Mouse (Mus musculus) ES-E14 (cell line): ENCODE measurements around the gene Ret.

Source experiments
- CHD2 ChIP-seq: IDR thresholded peaks from 2 replicates; pipeline ENCODE4 v1.6.1; 2014; ENCODE audit warnings: mild to moderate bottlenecking, low read depth, low read length, inconsistent platforms
- MAFK ChIP-seq: IDR thresholded peaks from 2 replicates; pipeline ENCODE4 v1.6.1; 2014; ENCODE audit warnings: mild to moderate bottlenecking, low read depth, low read length, inconsistent platforms; ENCODE audit not compliant: insufficient read depth
- ZNF384 ChIP-seq: IDR thresholded peaks from 2 replicates; pipeline ENCODE4 v1.6.1; 2012; ENCODE audit warnings: low read depth, low read length, inconsistent platforms

GRCm38 (mm10) chr6:118171386-118171785 lies 26.1 kb downstream of the Ret start:
- TF ChIP-seq CHD2 = no peak
- no peak for TF ChIP-seq ZNF384
- no peak for TF ChIP-seq MAFK
